Mouse (Mus musculus) CH12.LX (cell line): Measurements from ENCODE around the gene Hcn4.

Experiments used
- CHD2 ChIP-seq: IDR thresholded peaks from 2 replicates; pipeline ENCODE4 v1.6.1; 2011; ENCODE audit warnings: low read length, improper control_type of control experiment
- CTCF ChIP-seq, 2 experiments: IDR thresholded peaks in 1 of 2; conservative IDR thresholded peaks in 1 of 2; 2 replicates each; pipeline ENCODE4 v1.5.1; 2011 to 2012; ENCODE audit warnings: low read depth in 2 of 2, low read length in 2 of 2, improper control_type of control experiment in 1 of 2, inconsistent platforms in 1 of 2, mild to moderate bottlenecking in 1 of 2, moderate library complexity in 1 of 2
- EP300 ChIP-seq: IDR thresholded peaks from 2 replicates; pipeline ENCODE4 v1.6.1; 2011; ENCODE audit warnings: low read length, improper control_type of control experiment
- GABPA ChIP-seq: IDR thresholded peaks from 2 replicates; pipeline ENCODE4 v1.6.1; 2012; ENCODE audit warnings: low read depth, low read length, improper control_type of control experiment, inconsistent platforms; ENCODE audit not compliant: insufficient replicate concordance
- MAZ ChIP-seq: IDR thresholded peaks from 2 replicates; pipeline ENCODE4 v1.6.1; 2012; ENCODE audit warnings: low read depth, mild to moderate bottlenecking, inconsistent platforms, low read length, improper control_type of control experiment, moderate library complexity
- NELFE ChIP-seq: IDR thresholded peaks from 2 replicates; pipeline ENCODE4 v1.6.1; 2011; ENCODE audit warnings: low read depth, low read length, improper control_type of control experiment
- POLR2A ChIP-seq: IDR thresholded peaks from 2 replicates; pipeline ENCODE4 v1.6.1; 2011; ENCODE audit warnings: low read depth, mild to moderate bottlenecking, improper control_type of control experiment, low read length
- POLR2AphosphoS2 ChIP-seq: IDR thresholded peaks from 2 replicates; pipeline ENCODE4 v1.6.1; 2011; ENCODE audit warnings: low read depth, low read length, improper control_type of control experiment
- ZNF384 ChIP-seq: IDR thresholded peaks from 2 replicates; pipeline ENCODE4 v1.6.1; 2012; ENCODE audit warnings: low read depth, low read length, improper control_type of control experiment, inconsistent platforms

DNA sequence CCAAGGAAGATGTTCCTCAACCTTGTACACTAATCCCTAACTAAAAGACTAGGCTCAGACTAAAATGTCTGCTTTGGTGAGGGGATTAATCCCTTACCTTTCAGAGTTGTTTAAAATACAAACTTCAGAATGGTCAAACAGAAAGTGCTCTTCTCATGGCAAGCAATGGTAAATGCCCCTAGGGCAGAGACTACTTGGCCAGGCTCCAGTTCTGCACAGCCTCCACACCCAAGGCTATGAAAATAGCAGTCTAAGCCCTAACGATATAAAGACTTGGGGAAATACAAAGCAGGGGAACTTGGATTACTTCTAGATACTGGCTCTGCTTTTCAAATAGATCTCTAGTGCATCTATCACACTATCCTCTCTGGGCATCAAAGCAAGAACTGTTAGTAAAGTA is 59.5 kb downstream of the Hcn4 start:
- no peak for TF ChIP-seq POLR2AphosphoS2
- TF ChIP-seq POLR2A = no peak
- no peak for TF ChIP-seq CHD2
- no peak for TF ChIP-seq EP300
- TF ChIP-seq MAZ = no peak
- TF ChIP-seq CTCF (conservative IDR thresholded peaks at IDR 0.05 in 1 of 2, IDR thresholded peaks at IDR 0.05 in 1 of 2; ENCODE audit: low read depth in 2 of 2, low read length in 2 of 2) = no peak
- TF ChIP-seq NELFE = no peak
- TF ChIP-seq ZNF384 = no peak
- no peak for TF ChIP-seq GABPA
